Mouse (Mus musculus): ENCODE data around the gene Sec16b. TPM values are rescaled to one million over a fixed set of nuclear protein-coding genes. Genes with fewer than 3 reads are reported as not detected.

Sec16b gene
- polyA plus RNA-seq, 1 experiment: 1.4 TPM

DNA sequence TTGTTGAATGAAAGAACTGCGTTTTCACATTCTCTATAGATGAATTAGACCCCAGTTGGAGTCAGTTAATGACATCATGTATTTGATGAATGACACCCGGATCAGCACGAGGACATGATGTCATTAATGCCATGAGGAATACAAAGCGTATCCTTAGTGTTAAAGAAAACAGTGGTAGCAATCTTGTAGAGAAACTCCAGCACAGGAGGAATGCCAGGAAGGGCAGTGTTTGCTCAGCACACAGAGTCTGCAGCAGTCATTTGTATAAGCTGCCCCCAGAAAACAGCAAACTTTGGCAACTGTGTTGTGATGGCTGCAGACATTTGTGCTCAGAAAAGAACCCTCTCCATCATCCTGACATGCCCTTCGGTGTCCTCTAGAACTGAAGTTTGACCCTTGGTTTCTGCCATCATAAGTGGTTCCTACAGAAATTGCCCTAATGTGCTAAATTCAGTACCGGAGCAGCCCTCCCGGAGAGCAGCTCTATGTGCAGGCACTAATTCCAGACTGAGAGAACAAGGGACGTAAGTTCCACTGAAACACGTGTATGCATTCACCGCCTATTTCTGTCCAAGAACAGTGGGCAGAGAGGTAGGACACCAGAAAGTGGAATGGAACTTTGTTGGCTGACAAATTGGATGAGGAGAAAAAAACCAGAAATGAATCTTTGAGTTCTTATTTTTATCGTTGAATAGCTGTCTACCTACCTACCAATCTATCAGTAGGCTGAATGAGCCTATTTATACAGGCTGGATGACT, 6.3 kb downstream of the Sec16b start:
- Histone ChIP-seq H3K4me3 (ENCODE audit: control insufficient read depth, low read depth, low read length) (no peak overlapping the region), H3K4me1 (ENCODE audit: control insufficient read depth, insufficient read depth, low read length) (no peaks in the 10 kb centered on the region), H3K27me3 (ENCODE audit: control insufficient read depth, insufficient read depth, low read length) (no peaks in the 10 kb centered on the region), H3K36me3 (ENCODE audit: control insufficient read depth, insufficient read depth, low read length) (no peaks in the 10 kb centered on the region), H3K27ac (ENCODE audit: control insufficient read depth, insufficient read depth, low read depth, low read length) (no peak overlapping the region)
- TF ChIP-seq CTCF (IDR thresholded peaks at IDR 0.05; ENCODE audit: control insufficient read depth, insufficient read depth, insufficient replicate concordance, low read depth, low read length) (no peak), POLR2A (IDR thresholded peaks at IDR 0.05; ENCODE audit: control insufficient read depth, low read depth, low read length) (no peak)

DNA sequence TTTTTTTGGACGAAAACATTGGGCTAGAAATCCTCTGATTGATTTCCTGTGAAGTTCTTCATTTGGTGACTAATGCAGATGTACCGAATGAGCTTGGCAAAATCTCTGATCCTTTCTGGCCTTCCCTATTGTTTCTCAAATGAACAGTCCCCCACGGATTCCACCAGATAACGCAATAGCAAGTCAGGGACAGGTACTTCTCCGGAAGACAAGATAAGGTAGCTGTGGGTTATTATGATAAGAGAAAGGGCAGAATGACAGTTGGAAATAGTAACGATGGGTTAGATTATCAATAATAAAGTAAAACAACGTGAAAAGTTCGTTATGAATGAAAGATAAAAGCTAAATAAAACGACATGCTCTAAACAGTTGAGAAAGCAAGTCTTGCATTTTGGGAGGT, 7.0 kb downstream of the Sec16b start:
- H3K27ac ChIP-seq (ENCODE audit: control insufficient read depth, insufficient read depth, low read depth, low read length): no peak overlapping the region
- TF ChIP-seq POLR2A (IDR thresholded peaks at IDR 0.05; ENCODE audit: control insufficient read depth, low read depth, low read length): no peak
- no peak overlapping the region for H3K4me3 ChIP-seq (ENCODE audit: control insufficient read depth, low read depth, low read length)
- no peaks in the 10 kb centered on the region for H3K4me1 ChIP-seq (ENCODE audit: control insufficient read depth, insufficient read depth, low read length)
- H3K27me3 ChIP-seq (ENCODE audit: control insufficient read depth, insufficient read depth, low read length): no peaks in the 10 kb centered on the region
- no peaks in the 10 kb centered on the region for H3K36me3 ChIP-seq (ENCODE audit: control insufficient read depth, insufficient read depth, low read length)

DNA sequence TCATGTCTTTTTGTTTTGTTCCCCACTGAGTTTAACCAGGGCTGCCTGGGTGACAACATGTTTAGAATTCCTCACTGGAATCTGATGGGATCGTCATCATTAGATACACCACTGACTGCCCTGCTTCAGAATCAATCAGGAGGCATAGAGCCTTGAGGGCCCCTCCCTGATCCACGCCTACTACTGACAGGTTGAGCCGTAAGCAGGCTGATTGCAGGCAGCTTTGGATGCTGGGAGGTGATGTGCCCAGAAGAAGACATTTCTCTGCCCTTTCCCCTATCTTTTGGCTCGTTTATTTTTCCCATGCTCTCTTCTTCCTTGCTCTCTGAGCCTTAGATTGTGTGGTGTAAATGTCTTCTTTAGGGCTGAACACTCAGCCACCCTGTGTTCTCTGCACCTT, 7.8 kb downstream of the Sec16b start:
- H3K36me3 ChIP-seq (ENCODE audit: control insufficient read depth, insufficient read depth, low read length): no peaks in the 10 kb centered on the region
- no peak for TF ChIP-seq POLR2A (IDR thresholded peaks at IDR 0.05; ENCODE audit: control insufficient read depth, low read depth, low read length)
- no peak for TF ChIP-seq CTCF (IDR thresholded peaks at IDR 0.05; ENCODE audit: control insufficient read depth, insufficient read depth, insufficient replicate concordance, low read depth, low read length)
- no peak overlapping the region for H3K4me3 ChIP-seq (ENCODE audit: control insufficient read depth, low read depth, low read length)
- H3K27ac ChIP-seq (ENCODE audit: control insufficient read depth, insufficient read depth, low read depth, low read length): no peak overlapping the region
- H3K27me3 ChIP-seq (ENCODE audit: control insufficient read depth, insufficient read depth, low read length): no peaks in the 10 kb centered on the region
- no peaks in the 10 kb centered on the region for H3K4me1 ChIP-seq (ENCODE audit: control insufficient read depth, insufficient read depth, low read length)

DNA sequence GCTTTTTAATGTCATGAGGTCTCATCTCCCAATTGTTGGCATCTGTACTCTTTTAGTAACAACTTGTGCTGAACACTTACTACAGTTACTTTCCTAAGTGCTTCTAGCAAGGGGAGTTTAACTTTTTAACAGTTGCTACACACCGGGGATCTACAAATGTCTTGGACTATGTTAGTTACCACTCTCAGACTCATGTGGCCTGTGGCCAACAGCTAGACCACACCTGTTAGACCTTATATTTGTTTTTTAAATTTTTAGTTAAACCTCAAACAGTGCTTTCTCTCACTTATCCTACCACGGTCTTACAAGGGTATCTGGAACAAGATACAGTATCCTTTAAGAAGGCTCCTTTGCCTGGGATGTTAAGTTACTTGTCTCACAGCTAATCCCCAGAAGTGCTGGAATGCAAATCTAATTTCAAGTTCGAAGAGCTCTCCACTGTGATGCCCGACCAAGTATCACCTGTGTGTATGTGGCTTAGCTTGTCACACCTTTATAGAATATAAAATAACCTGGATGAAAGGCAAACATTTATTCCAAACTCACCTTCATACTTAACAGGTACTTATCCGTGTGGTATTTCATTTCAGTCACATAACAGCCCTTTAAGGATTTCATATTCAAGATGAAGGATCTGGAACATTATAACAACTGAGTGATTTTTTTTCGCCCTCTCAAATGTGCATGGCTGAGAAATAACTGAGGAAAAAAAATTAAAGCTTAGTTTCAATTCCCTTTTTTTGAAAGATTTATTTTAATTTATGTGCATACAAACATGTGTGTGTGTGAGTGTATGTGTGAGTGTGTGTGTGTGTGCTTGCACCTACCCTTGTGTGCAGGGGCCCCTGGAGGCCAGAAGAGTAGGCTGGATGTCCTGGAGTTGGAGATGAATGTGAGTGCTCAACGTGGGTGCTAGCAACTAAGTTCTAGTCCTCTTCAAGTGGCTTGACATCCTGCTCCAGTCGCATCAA, 10.6 kb downstream of the Sec16b start:
- no peaks in the 10 kb centered on the region for H3K36me3 ChIP-seq (ENCODE audit: control insufficient read depth, insufficient read depth, low read length)
- no peak for TF ChIP-seq POLR2A (IDR thresholded peaks at IDR 0.05; ENCODE audit: control insufficient read depth, low read depth, low read length)
- no peak for TF ChIP-seq CTCF (IDR thresholded peaks at IDR 0.05; ENCODE audit: control insufficient read depth, insufficient read depth, insufficient replicate concordance, low read depth, low read length)
- H3K4me3 ChIP-seq (ENCODE audit: control insufficient read depth, low read depth, low read length): no peak overlapping the region
- H3K27ac ChIP-seq (ENCODE audit: control insufficient read depth, insufficient read depth, low read depth, low read length): no peak overlapping the region
- H3K4me1 ChIP-seq (ENCODE audit: control insufficient read depth, insufficient read depth, low read length): no peaks in the 10 kb centered on the region
- H3K27me3 ChIP-seq (ENCODE audit: control insufficient read depth, insufficient read depth, low read length): no peaks in the 10 kb centered on the region

DNA sequence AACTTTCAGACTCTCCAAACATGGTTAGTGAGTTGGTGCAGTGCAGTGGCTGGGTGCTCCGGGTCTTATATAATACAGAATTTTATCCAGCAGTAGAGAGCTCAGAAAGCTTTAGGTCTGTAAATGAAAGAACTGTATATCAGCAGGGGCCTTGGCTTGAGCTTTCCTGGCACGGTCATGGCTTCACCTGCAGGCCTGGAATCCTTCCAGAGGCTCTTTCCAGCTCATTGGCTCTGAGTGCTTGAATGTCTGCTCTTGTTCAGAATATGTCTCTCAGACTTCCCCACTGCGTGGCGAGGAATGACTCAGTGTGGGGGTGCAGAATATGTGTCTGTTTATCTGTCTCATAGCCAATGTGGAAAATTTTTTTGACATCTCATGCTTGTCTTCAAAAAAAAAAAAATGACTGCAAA, 11.6 kb downstream of the Sec16b start:
- Histone ChIP-seq H3K4me1 (ENCODE audit: control insufficient read depth, insufficient read depth, low read length) (no peaks in the 10 kb centered on the region), H3K36me3 (ENCODE audit: control insufficient read depth, insufficient read depth, low read length) (no peaks in the 10 kb centered on the region), H3K4me3 (ENCODE audit: control insufficient read depth, low read depth, low read length) (no peak overlapping the region), H3K27me3 (ENCODE audit: control insufficient read depth, insufficient read depth, low read length) (no peaks in the 10 kb centered on the region), H3K27ac (ENCODE audit: control insufficient read depth, insufficient read depth, low read depth, low read length) (no peak overlapping the region)
- TF ChIP-seq CTCF (IDR thresholded peaks at IDR 0.05; ENCODE audit: control insufficient read depth, insufficient read depth, insufficient replicate concordance, low read depth, low read length) (no peak), POLR2A (IDR thresholded peaks at IDR 0.05; ENCODE audit: control insufficient read depth, low read depth, low read length) (no peak)

DNA sequence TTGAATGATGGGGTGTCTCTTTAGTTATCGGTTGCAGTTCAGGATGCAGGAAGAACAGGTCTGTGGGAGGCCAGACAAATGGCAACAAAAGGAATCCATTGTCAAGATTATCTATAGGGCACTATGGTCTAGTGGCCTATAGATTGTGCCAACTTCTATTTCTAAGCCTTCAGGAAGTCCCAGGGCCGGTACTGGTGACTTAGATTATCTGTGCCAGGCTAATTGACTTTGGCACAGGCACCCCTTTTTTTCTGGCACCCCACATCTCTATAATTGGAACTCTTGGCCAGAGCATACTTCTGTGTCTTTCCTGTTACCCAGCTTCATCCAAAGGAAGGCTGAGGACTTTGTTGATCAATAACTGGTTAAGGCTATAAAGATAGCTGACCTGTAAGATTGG, 12.9 kb downstream of the Sec16b start:
- H3K36me3 ChIP-seq (ENCODE audit: control insufficient read depth, insufficient read depth, low read length): no peaks in the 10 kb centered on the region

DNA sequence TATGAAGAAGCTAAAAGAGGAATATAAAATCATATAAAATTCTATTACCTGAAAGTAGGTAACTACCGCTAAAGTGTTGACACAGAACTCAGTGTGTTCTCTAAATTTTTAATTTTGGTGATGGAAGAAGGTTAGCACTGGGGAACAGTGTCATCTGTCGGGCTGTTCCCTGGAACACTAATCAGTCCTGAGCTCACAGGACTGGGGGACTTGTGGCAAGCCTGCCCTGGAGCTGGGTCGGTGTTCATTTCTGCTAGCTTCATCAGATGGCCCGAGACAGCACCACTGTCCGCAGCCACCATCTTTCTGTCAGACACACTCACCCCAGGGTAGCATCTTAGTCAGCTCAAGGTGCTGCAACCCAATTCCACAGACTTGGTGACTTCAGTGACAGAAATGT, 15.8 kb downstream of the Sec16b start:
- H3K27ac ChIP-seq (ENCODE audit: control insufficient read depth, insufficient read depth, low read depth, low read length): no peak overlapping the region
- H3K27me3 ChIP-seq (ENCODE audit: control insufficient read depth, insufficient read depth, low read length): no peaks in the 10 kb centered on the region
- no peaks in the 10 kb centered on the region for H3K36me3 ChIP-seq (ENCODE audit: control insufficient read depth, insufficient read depth, low read length)
- TF ChIP-seq POLR2A (IDR thresholded peaks at IDR 0.05; ENCODE audit: control insufficient read depth, low read depth, low read length) (no peak), CTCF (IDR thresholded peaks at IDR 0.05; ENCODE audit: control insufficient read depth, insufficient read depth, insufficient replicate concordance, low read depth, low read length) (no peak)
- no peak overlapping the region for H3K4me3 ChIP-seq (ENCODE audit: control insufficient read depth, low read depth, low read length)
- H3K4me1 ChIP-seq (ENCODE audit: control insufficient read depth, insufficient read depth, low read length): peaks cover 8% of the 10 kb centered on the region; the same call in 1 of the 2 replicates

More for the DNA sequence above, 12.9 kb downstream of the Sec16b start:
- Histone ChIP-seq H3K27ac (ENCODE audit: control insufficient read depth, insufficient read depth, low read depth, low read length) (no peak overlapping the region), H3K27me3 (ENCODE audit: control insufficient read depth, insufficient read depth, low read length) (no peaks in the 10 kb centered on the region), H3K4me1 (ENCODE audit: control insufficient read depth, insufficient read depth, low read length) (no peaks in the 10 kb centered on the region), H3K4me3 (ENCODE audit: control insufficient read depth, low read depth, low read length) (no peak overlapping the region)
- no peak for TF ChIP-seq POLR2A (IDR thresholded peaks at IDR 0.05; ENCODE audit: control insufficient read depth, low read depth, low read length)
- no peak for TF ChIP-seq CTCF (IDR thresholded peaks at IDR 0.05; ENCODE audit: control insufficient read depth, insufficient read depth, insufficient replicate concordance, low read depth, low read length)
